Mouse (Mus musculus): ENCODE results near the gene Dis3l2. TPM values are rescaled to one million over a fixed set of nuclear protein-coding genes. Genes with fewer than 3 reads are reported as not detected.

Gene Dis3l2
- total RNA-seq, 2 experiments from 2014 or later: 11.1 to 11.6 TPM

DNA sequence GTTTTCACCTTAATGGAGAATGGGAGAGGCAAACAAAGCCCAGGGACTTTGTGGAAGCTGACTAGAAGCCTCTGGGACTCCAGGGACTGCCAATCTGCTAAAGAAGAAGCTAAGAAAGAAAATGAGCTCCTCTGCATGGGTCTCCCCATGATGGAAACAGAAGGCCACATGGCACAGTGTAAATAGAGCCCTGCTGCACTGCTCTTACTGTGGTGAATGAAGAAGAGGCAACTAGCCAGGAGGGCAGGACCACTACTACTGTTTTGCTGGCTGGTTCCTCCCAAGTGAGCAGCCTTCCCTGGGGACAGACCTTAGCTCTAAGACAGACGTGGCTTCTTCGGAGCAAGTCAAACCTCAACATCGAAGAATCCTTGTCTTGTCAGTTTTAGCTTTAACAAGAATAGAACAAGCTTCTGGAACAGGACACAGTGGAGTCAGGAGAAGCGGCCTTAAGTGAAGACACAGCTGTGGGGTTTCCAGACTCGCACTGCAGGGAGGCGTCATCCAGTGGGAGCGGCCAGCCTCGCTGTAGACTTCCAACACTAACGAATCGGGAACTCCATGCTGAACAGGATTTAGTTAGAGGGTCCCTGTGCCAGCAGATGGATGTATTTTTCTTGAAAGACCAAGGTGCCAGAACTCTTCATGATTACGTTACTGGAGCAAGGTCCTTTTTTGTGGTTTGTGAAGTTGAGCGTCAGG lies 307.2 kb downstream of the Dis3l2 start:
- DNase-seq: peak; percentile 38 to 56

DNA sequence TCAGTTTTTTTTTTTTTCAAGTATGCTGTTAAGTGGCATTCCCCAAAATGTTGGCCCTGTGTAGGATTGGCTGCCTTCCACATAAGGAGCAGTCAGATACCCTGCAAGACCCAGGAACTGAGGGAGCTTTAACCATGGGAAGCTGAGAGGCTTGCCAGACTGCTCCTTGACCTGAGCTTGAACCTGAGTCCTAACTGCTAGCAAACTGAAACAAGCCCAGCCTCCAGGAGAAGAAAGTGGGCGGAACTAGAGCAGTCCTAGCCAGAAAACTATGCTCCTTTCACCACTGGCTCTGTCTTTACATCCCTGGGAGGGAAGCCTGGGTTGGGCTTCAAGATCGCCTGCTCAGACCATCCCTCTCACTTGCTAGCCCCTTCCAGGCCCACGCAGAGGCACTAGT lies 308.1 kb downstream of the Dis3l2 start:
- DNase-seq: no peak

DNA sequence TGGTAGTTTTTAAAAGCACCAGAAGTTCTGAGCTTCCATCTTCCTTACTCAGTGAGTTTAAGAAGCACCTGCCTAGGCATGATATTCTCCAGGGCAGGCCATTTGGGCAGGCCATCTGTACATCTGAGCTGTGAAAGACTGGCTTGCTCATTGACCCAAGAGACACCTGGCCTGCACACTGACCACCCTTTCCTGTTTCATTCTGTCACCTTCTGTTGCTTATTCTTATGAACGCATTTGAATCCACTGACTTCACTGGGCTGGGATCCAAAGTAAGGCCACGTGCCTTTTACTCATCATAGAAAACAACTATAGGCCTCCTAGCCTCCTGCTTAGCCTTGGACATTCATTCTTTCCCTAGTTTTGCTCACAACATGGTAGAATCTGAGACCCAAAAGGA lies 309.0 kb downstream of the Dis3l2 start:
- no peak for DNase-seq

DNA sequence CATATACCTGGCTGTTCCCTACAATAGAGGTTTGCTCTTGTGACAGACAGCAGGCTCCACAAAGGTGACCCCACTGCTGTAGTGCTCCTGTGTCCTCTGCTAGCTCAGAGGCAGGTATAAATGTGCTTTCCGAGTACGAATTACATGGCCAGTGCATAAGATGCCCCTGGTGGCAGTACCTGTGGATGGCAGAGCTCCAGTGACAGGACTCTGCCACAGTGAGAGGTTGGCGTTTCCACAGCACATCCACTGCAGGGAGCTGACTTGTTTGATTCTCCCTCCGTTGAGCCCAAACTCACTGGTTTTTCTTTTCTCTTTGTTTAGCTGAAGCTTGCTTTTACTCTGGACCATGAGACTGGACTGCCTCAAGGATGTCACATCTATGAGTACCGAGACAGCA lies 317.1 kb downstream of the Dis3l2 start:
- no peak for DNase-seq

DNA sequence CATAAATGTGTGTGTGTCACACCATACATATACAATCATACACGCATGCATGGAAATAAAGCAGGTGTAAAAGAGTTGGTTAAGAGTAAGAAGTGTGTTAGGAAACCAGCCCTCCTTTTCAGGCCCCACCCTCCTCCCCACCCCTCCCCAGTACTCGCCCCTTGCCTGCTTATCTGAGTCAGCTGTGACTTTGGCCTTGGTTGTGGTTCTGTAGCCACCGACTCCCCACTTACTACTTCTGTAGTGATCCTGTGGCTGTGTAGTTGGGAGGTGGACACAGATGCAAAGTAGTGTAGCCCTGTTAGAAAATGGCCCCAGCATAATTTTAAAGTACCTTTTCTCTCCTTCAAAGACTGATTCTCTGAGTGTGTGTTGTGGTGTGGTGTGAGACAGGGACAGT lies 318.0 kb downstream of the Dis3l2 start:
- no peak for DNase-seq

DNA sequence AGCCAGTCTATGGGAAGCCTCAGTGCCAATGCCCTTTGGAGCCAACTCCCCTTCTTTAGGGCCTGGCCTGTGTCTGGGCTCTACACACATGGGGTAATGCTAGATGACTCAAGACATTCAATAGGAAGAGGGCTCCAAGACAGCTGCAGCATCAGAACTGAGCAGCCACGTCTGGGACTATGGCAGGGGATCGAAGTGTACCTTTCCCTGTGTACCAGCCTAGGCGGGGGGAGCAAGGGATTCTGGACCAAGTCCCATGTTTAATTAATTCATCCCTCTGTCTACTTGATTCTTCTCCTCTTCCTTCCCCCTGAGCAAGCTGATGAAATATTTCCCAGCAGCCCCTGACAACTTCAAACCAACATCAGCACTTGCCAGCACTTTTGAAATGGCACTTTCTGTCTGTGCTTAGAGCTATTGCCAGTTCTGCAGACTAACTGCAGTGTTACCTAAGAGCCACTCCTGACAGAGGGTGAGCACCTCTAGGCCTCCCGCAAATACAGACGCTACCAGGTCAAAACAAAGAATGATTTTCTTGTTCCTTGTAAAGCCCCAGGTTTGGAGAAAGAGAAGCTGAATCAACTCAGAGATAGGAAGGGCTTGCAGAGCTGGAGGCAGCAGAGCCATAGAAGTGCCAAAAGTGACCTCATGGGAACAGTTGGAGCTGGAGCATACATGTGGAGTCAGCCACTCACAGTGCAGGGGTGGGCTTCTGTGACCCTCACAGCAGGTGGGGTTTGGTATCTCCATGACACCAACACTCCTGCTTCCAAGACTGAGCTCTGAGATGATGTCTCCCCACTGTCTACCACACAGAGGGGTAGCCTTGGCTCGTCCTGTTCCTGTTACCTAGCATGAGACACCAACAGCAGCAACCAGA lies 319.9 kb downstream of the Dis3l2 start:
- DNase-seq: no peak

DNA sequence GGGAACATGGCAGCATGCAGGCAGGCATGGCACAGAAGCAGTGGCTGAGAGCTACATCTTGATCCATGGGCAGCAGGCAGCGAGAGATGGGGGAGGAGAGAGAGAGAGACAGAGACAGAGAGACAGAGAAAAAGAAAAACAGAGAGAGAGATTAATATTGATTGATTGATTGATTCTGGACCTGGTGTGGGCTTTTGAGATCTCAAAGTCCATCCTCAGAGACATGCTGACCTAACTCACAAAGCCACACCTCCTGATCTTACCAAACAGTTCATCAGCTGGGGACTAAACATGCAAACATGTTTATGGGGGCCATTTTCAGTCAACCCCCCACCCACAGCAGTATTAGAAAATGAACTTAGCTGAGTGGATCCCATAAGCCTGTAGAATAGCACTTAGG lies 321.4 kb downstream of the Dis3l2 start:
- DNase-seq: no peak

DNA sequence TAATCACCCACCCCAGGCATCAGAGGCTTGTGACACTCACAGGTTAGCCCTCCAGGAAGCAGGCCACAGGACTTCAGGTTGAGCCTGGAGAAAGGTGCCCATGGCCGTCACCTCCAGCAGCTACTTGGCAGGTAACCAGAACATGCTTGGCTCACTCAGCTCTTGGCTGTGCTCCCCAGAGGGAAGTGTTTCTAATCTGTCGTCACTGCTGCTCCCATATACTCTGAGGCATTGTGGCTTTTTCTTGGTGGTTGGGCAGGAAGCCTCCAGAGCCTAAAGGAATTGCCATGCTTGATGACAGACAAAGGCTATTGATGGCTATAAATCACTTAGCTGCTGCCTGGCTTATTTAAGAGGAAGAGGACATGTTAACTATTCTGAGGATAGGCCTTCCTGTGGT lies 325.2 kb downstream of the Dis3l2 start:
- DNase-seq: peak; percentile 69 to 76

DNA sequence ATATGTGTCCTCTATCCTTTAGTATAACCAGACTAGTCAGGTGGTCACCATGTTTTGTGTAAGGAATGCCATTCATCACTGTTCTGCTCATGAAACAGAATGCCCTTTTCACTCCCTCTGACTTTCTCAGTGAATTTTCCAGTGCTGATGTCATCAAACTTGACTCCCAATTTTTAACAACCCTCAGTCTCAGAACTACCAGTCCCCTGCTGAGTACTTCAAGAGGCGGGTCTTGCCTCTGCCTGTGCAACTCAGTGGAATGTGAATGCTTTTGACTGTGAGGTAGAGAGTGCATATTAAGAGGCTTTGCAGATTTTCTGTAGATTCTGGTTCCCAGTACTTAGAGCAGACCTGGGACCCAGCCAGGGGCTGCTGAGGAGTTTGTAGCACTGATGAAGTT lies 327.0 kb downstream of the Dis3l2 start:
- no peak for DNase-seq

DNA sequence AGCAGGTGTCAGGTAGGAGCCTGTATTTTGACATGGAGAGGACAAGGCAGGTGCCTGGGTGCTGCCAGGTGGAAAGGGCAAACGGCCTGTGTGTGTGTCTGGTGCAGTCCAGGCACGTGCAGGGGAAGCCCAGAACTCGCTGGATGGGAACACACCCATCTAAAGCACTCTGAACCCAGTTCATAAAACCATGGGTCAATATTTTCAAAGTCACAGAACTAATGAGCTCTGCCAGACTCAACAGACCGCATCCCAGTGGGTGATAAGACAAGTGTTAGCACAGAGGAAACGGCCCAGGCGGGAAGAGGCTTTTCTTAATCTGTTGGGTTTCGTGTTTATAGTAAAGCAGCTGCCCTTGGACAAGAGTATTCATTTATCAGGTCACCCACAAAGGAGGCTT lies 328.9 kb downstream of the Dis3l2 start:
- DNase-seq: peak; percentile 25 to 32

DNA sequence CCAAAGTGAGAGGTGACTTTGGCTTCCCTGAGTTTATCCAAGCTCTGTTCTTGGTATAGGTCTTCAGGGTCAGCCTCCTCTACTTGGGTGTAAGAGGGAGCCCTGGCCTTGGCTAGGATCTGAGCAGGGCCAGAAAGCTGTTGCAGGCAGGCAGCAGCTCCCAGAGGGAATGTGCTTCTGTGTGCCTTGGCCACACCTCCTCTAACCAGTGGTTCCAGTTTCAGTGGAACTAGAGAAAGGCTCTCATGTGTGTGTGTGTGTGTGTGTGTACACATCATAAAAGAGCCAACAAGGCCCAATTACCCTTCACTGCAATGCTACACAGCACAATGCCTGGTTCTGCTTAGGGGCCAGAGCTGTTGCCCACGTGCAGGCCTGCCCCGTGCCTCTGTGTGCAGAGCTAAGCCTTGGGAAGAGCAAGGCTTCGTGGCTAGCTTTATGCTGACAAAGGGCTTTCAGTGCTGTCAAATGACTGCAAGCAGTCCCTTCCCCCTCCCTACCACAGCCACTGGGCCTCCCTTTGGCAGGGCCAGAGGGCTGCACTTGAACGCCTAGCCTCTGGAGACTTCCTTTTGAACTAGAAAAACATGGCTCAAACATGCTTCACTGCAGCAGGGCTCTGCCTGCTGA lies 332.0 kb downstream of the Dis3l2 start:
- peak; percentile 54 to 71 for DNase-seq

DNA sequence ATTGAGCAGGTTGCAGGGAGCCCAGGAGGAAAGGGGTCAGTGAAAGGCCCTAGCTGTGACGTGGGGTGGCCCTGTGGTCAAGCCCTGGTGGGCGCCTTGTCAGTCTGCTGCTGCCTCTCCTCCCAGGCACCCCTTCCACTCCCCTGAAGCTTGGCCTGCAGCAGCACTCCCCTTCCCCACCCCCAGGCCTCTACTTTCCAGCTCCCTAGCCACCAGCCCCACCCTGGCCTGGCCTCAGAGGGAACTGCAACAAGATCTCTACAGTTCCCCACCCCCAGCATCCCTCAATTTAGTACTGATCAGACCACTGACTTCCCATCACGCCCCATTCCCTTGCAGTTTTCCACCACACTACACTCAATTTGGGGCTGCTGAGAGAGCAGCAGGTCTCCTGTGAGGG lies 332.7 kb downstream of the Dis3l2 start:
- no peak for DNase-seq

DNA sequence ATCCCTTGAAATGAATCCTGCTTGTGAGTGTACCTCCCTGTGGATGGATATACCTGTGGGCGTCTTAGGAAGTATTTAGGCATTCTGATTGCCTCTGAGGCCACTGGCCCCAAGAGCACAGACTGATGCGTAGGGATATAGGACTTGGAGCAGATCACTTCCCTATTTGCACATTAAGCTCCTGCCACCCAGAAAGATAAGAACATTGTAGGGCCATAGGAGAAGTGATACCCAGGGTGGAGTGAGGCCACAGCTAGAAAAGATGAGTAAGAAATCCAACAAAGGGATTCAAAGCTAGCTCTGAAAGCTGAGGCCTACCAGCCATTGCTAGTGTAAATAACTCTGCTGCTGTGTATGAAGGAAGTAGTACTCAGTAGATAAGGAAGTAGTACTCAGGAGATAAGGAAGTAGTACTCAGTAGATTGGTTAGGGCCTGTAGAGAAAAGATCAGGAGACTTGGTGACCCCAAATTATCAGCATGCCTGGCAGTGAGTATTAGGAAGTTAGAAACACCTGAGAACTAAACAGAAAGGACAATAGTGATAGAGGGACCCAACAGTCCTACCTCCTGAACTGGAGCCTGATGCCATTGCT lies 335.0 kb downstream of the Dis3l2 start:
- DNase-seq: no peak

DNA sequence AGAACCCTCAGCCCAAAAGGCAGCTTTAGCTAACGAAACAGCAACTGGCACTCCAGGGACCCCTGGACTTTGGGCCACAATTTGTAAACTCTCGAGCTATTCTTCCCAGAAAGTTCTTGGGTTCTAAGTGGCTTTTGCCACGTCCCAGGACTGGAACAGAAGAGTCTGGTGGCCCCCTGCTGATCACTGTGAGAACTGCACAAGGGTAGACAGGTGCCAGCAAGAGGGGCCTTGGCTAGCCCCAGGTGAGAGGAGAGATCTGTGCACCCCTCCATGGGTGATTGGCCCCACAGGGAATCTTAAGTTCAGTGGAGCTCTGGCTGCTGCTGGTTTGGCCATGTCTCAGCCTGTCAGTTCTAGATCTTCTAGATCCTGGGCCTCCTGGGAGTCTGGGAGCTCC lies 337.5 kb downstream of the Dis3l2 start:
- peak; percentile 60 to 88 for DNase-seq

DNA sequence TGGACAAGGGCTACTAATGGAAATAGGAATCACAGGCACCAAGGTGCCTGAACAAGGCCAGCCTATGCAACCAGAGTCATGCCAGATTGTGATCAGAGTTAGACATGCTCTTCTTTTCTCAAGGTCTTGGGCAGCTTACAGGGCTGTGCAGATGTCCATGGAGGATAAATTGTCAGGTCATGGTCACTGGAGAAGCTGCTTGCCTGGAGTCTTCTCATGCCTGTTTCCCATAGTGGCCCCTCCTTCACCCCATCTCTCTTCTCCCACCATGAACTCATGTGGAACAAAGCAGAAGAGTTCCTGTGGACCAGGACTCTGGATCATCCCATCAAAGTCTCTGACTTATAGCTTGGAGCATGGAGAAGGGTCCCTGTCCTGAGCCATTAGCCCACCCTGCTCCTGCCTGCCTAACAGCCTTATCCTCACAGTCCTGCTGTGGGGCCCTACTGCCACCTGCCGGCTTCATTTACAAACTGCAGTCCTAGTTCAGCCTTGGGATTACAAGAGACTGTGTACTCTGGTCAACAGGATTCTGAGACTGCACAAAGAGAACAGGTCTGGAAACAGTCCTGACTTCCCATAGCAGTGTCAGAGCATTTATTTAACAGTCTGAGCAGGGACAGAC lies 338.3 kb downstream of the Dis3l2 start:
- peak; percentile 52 to 87 for DNase-seq

DNA sequence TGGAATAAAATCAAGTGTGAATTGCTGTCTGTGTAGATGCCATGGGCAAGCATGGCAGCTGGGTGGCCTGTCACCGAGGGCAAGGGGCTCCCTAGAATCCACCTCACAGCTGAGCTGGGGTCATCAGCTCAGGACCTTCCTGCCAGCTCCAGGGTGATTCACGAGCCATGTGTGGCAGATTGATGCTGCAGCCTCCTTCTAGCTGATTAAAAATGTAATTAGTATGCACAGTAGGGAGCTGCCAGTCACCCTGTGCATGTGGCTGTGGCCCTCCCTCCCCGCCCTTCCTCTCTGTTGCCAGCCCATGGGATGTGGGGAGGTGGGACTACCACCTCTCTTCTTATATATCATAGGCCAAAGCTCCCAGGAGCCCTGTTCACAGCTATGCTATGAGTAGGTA lies 346.5 kb downstream of the Dis3l2 start:
- DNase-seq: no peak

DNA sequence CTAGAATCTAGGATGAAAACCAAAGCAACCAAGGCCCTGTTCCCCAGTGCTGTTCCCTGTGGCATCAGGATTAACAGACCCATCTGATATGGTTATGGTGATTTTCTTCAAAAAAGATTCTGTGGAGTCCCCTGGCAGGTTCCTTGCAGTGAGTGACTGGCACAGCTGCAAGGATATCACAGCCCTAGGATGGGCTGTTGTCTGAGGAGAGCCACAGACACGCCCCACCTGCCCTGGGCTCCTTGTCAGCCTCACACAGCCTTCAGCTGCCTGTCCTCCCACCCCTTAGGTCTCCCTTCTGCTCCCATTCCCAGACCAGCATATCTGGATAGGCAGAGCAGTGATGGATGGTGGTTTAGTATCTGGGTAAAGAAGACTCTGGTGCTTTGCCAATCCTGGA lies 347.1 kb downstream of the Dis3l2 start:
- DNase-seq: no peak

DNA sequence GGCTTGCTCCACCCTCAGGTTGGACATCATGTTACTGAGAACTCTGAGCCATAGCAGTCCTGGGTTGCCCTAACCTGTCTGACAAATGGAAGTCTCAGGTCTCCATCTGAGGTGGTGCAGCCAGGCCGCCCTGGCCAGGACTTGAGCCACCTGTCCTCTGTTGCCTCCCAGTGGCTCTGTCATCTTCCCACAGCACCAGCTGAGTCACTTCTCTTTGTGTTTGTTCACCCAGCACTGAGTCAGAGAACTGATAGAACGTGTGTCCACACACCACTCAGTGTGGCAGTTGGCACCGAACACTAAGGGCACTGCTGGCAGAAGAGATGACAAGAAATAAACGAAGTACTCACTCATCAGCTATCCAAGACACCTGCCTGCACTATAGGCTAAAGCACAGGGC lies 347.8 kb downstream of the Dis3l2 start:
- DNase-seq: no peak

DNA sequence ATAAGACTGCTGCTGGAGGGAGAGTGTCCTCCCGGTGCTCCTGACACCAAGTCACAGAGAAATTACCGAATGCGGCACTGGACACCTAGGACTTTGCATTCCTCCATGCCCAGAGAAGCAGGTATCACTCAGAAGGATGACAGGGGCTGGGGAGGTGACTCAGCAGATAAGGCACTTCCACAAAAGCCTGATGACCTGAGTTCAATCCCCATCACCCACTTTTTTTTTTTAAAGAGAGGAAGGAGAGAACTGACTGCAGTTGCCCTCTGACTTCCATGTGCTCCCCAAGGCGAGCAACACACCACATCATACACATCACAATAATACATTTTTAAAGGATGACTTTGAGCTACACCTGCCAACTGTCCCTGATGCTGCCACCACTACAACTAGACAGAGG lies 353.5 kb downstream of the Dis3l2 start:
- DNase-seq: no peak

DNA sequence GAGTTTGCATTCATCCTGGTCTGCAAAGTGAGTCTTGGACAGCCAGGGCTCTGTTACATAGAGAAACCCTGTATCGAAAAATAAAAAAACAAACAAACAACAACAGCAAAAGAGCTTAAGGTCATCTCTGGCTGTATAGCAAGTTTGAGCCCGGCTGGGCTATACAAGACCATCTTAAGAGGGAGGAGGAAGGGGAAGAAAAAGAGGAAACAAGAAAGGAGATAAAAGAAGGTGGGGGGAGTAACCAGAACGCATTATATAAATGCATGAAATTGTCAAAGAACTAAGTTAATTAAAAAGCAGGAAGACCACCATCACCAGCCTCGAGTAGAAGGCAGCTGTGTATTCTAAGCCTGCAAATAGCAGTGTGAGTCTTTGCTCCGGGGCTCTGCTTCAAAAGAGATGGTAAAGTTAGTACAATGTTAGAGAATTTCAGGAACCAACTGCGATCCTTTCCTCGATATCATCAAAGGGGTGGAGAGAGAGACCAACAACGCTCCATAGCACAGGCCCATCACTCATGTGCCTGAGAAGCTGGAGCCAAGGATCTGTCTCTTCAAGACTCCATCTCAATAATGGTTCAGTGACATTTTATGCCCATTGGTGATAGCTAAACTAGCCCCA lies 355.5 kb downstream of the Dis3l2 start:
- no peak for DNase-seq

DNA sequence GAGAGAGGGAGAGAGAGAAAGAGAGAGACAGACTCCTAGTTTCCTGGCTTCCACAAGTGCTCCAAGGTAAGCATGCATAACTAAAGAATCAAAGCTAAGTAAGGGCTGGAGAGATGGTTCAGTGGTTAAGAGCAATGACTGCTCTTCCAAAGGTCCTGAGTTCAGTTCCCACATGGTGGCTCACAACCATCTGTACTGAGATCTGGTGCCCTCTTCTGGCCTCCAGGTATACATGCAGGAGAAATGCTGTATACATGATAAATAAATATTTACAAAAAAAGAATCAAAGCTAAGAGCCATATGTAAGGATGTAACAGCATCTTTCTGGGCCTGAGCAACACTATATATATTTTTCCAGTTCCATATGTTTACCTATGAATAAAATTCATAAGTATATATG lies 357.3 kb downstream of the Dis3l2 start:
- no peak for DNase-seq

DNA sequence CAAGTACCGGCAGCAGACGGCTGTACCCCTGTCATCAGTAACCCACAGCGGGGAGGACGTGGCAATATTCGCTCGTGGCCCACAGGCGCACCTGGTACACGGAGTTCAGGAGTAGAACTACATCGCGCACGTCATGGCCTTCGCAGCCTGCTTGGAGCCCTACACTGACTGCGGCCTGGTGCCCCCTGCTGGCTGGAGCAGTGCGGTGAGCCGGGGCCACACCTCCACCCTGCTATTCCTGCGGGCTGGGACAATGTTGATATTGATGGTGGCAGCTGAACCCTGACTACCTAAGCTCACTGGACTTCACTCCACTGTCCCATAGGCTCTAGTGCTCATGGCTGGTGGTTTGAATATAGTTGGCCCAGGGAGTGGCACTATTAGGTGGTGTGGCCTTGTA lies 367.1 kb downstream of the Dis3l2 start:
- no peak for DNase-seq
